Mouse (Mus musculus) heart, embryonic 14.5 days (tissue): Measurements from ENCODE around the gene Defb43. TPM values are rescaled to one million over a fixed set of nuclear protein-coding genes. Genes with fewer than 3 reads are reported as not detected.

Experiments
- ATAC-seq: fragments of 200-750 bp; cut with Nextera tagmentation; 2 replicates; pipeline ENCODE4 v1.8.0; 2017; ENCODE audit warnings: low read depth, moderate TSS enrichment; ENCODE audit not compliant: insufficient number of reproducible peaks, insufficient read depth, low FRiP score
- H3K27ac ChIP-seq, 2 experiments: fragments of 200-500 bp in 1 of 2; fragments of 300-500 bp in 1 of 2; sonication (generic) in 1 of 2; replicated peaks in 1 of 2; 2 replicates each; pipeline ENCODE4 v1.5.1; 2012 to 2014; ENCODE audit warnings: low read depth in 2 of 2, low read length in 2 of 2, control low read depth in 1 of 2, mild to moderate bottlenecking in 1 of 2, mixed read lengths in 1 of 2; ENCODE audit not compliant: control insufficient read depth in 1 of 2, insufficient read depth in 1 of 2
- H3K27me3 ChIP-seq: fragments of 300-500 bp; sonication (generic); 2 replicates; pipeline ENCODE4 v1.6.1; 2014; ENCODE audit warnings: mild to moderate bottlenecking, low read length, control low read depth; ENCODE audit not compliant: control insufficient read depth, insufficient read depth
- H3K36me3 ChIP-seq: fragments of 300-500 bp; sonication (generic); 2 replicates; pipeline ENCODE4 v1.6.1; 2014; ENCODE audit warnings: mild to moderate bottlenecking, control low read depth, low read length, mixed read lengths; ENCODE audit not compliant: control insufficient read depth, insufficient read depth
- H3K4me1 ChIP-seq, 2 experiments: fragments of 200-500 bp in 1 of 2; fragments of 300-500 bp in 1 of 2; sonication (generic) in 1 of 2; 2 replicates each; pipeline ENCODE4 v1.6.1; 2012 to 2014; ENCODE audit warnings: low read length in 2 of 2, control low read depth in 1 of 2, mixed read lengths in 1 of 2; ENCODE audit not compliant: control insufficient read depth in 2 of 2, insufficient read depth in 2 of 2
- H3K4me2 ChIP-seq: fragments of 300-500 bp; sonication (generic); 2 replicates; pipeline ENCODE4 v1.6.1; 2014; ENCODE audit warnings: mild to moderate bottlenecking, low read length
- H3K4me3 ChIP-seq, 2 experiments: fragments of 200-500 bp in 1 of 2; fragments of 300-500 bp in 1 of 2; sonication (generic) in 1 of 2; 2 replicates each; pipeline ENCODE4 v1.5.1; 2012 to 2014; ENCODE audit warnings: low read length in 2 of 2, mild to moderate bottlenecking in 2 of 2, control low read depth in 1 of 2, low read depth in 1 of 2, moderate library complexity in 1 of 2; ENCODE audit not compliant: control insufficient read depth in 1 of 2, insufficient read depth in 1 of 2
- H3K9ac ChIP-seq: fragments of 300-500 bp; sonication (generic); 2 replicates; pipeline ENCODE4 v1.6.1; 2014; ENCODE audit warnings: mild to moderate bottlenecking, low read length
- H3K9me3 ChIP-seq: fragments of 300-500 bp; sonication (generic); 2 replicates; pipeline ENCODE4 v1.6.1; 2016; ENCODE audit warnings: low read length, control low read depth; ENCODE audit not compliant: control insufficient read depth
- WGBS: fragments of 180-500 bp; shearing (Covaris S2); extraction: QIAGEN DNeasy Blood & Tissue Kit; methylation state at CpG from one replicate; pipeline ENCODE4 v1.1.7; 2014; 5-methylcytosine and 5-hydroxymethylcytosine counted together
- polyA plus RNA-seq: library from polyadenylated mRNA; unstranded; fragments of >200 nt; fragmentation: Nextera tagmentation; extraction: Ambion mirVana; gene quantifications from 2 replicates; pipeline ENCODE4 v1.2.1, GENCODE M21; 2014

Defb43 gene
- polyA plus RNA-seq, 1 experiment from 2014 or later = not detected

GRCm38 (mm10) chr14:62991271-62991670, 20.3 kb upstream of the Defb43 start:
- Histone ChIP-seq H3K4me2 (no peak overlapping the region), H3K4me1 (no peaks in the 10 kb centered on the region; a peak in 1 of 4 replicates), H3K27ac (0 out of 4 replicates have a peak overlapping the region, but pooled peaks of 1 of the 2 experiments have one; percentile 2), H3K36me3 (no peaks in the 10 kb centered on the region), H3K27me3 (no peaks in the 10 kb centered on the region), H3K9me3 (no peaks in the 10 kb centered on the region), H3K4me3 (no peak overlapping the region), H3K9ac (no peak overlapping the region)
- WGBS = 62% methylated on average over 3 of the region's 3 CpGs
- ATAC-seq = no peak

- WGBS = 66% methylated on average over 7 of the region's 7 CpGs
- no peak overlapping the region for H3K4me2 ChIP-seq
- no peaks in the 10 kb centered on the region for H3K36me3 ChIP-seq
- no peaks in the 10 kb centered on the region for H3K9me3 ChIP-seq
- H3K4me3 ChIP-seq = no peak overlapping the region
- no peak overlapping the region for H3K27ac ChIP-seq
- ATAC-seq = no peak
- H3K4me1 ChIP-seq = no peaks in the 10 kb centered on the region; a peak in 1 of 4 replicates
- H3K9ac ChIP-seq = no peak overlapping the region
- no peaks in the 10 kb centered on the region for H3K27me3 ChIP-seq
Measured at GRCm38 (mm10) chr14:62991849-62992510, 19.6 kb upstream of the Defb43 start.

- Histone ChIP-seq H3K27me3 (no peaks in the 10 kb centered on the region), H3K4me2 (no peak within 1 kb of the TSS), H3K4me3 (no peak within 1 kb of the TSS), H3K27ac (no peak within 1 kb of the TSS), H3K4me1 (peaks cover 0 to 4% of the 10 kb centered on the region in 2 experiments; a peak in 2 of 4 replicates), H3K9ac (no peak within 1 kb of the TSS), H3K36me3 (no peaks in the 10 kb centered on the region), H3K9me3 (no peaks in the 10 kb centered on the region)
- no peak for ATAC-seq
- WGBS = 83% methylated on average over 8 of the region's 8 CpGs
Measured at GRCm38 (mm10) chr14:62997777-62998176, 13.8 kb upstream of the Defb43 start, which contains the start of gene Defb47. Defb47 (plus strand) TSS chr14:62998077.

GRCm38 (mm10) chr14:62998977-62999376, 12.6 kb upstream of the Defb43 start:
- Histone ChIP-seq H3K27me3 (no peaks in the 10 kb centered on the region), H3K4me1 (peaks cover 2 to 9% of the 10 kb centered on the region in 2 experiments; a peak in 3 of 4 replicates), H3K4me2 (no peak overlapping the region), H3K9me3 (no peaks in the 10 kb centered on the region), H3K9ac (no peak overlapping the region), H3K27ac (no peak overlapping the region), H3K36me3 (no peaks in the 10 kb centered on the region), H3K4me3 (no peak overlapping the region)
- 94% methylated on average over 4 of the region's 4 CpGs for WGBS
- ATAC-seq = no peak

GRCm38 (mm10) chr14:63002588-63002987, 9.0 kb upstream of the Defb43 start:
- peak; percentile 75; the same call in 1 of the 2 replicates for ATAC-seq
- Histone ChIP-seq H3K36me3 (no peaks in the 10 kb centered on the region), H3K27ac (peak overlapping the region in 1 of 2 experiments; percentile 77; a peak in 2 of 4 replicates), H3K4me3 (no peak overlapping the region), H3K27me3 (no peaks in the 10 kb centered on the region), H3K9me3 (no peaks in the 10 kb centered on the region), H3K9ac (no peak overlapping the region), H3K4me1 (peaks cover 2 to 9% of the 10 kb centered on the region in 2 experiments; a peak in 3 of 4 replicates), H3K4me2 (no peak overlapping the region)
- WGBS = 31% methylated on average over 2 of the region's 2 CpGs

GRCm38 (mm10) chr14:63013082-63013481, 1.5 kb downstream of the Defb43 start:
- H3K27ac ChIP-seq = no peak overlapping the region
- H3K9me3 ChIP-seq = peaks cover 3% of the 10 kb centered on the region; the same call in 1 of the 2 replicates
- no peak overlapping the region for H3K4me2 ChIP-seq
- no peaks in the 10 kb centered on the region for H3K4me1 ChIP-seq
- H3K9ac ChIP-seq = no peak overlapping the region
- H3K27me3 ChIP-seq = 0 out of 2 replicates have a peak, but pooled peaks cover 3% of the 10 kb centered on the region
- H3K4me3 ChIP-seq = no peak overlapping the region
- ATAC-seq = no peak
- no peaks in the 10 kb centered on the region for H3K36me3 ChIP-seq
- 53% methylated on average over 4 of the region's 4 CpGs for WGBS

- Histone ChIP-seq H3K4me2 (no peak overlapping the region), H3K27me3 (0 out of 2 replicates have a peak, but pooled peaks cover 3% of the 10 kb centered on the region), H3K4me3 (no peak overlapping the region), H3K9ac (no peak overlapping the region), H3K27ac (no peak overlapping the region), H3K9me3 (peaks cover 3% of the 10 kb centered on the region; the same call in 1 of the 2 replicates), H3K36me3 (no peaks in the 10 kb centered on the region), H3K4me1 (no peaks in the 10 kb centered on the region; a peak in 1 of 4 replicates)
- ATAC-seq = no peak
- 57% methylated on average over 4 of the region's 4 CpGs for WGBS
Measured at GRCm38 (mm10) chr14:63014667-63015066, 3.1 kb downstream of the Defb43 start.
